Mouse (Mus musculus): Measurements from ENCODE around the gene Arg1. TPM values are rescaled to one million over a fixed set of nuclear protein-coding genes. Genes with fewer than 3 reads are reported as not detected.

Arg1 gene
- polyA plus RNA-seq, 1 experiment = 0.05 TPM

DNA sequence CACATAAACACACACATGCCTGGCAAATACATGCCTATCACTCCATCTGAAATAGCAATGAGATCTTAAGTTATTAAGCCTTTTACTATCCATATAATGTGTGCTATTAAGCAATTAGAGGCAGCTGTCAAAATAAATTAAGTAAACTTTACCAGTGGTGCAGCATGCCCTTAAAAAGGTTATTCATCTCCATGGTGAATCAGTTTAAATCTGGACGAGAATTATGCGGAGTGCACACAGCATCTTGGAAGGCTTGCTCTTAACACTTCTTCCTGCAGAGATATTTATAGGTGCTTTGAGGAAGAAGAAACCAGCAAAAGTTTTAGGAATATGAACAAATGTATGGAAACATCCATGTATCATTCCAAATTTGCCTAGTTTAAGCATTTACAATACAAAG, 34.6 kb upstream of the Arg1 start:
- Histone ChIP-seq H3K79me2 (ENCODE audit: control insufficient read depth, insufficient read depth) (no peaks in the 10 kb centered on the region), H3K36me3 (ENCODE audit: control insufficient read depth, insufficient read depth) (no peaks in the 10 kb centered on the region), H3K27me3 (ENCODE audit: control insufficient read depth, insufficient read depth, insufficient read length) (no peaks in the 10 kb centered on the region), H3K4me3 (ENCODE audit: insufficient read depth, poor library complexity, severe bottlenecking) (no peak overlapping the region), H3ac (ENCODE audit: control insufficient read depth, insufficient read length, low read depth) (no peak overlapping the region), H3K79me3 (ENCODE audit: low read depth) (no peaks in the 10 kb centered on the region)
- TF ChIP-seq USF1 (IDR thresholded peaks at IDR 0.05; ENCODE audit: low read depth) (no peak), FOSL1 (IDR thresholded peaks at IDR 0.05; ENCODE audit: insufficient read depth, low read length, poor library complexity, severe bottlenecking) (no peak), MYOD1 (IDR thresholded peaks at IDR 0.05; ENCODE audit: control insufficient read depth, insufficient read length, low read depth) (no peak), CTCF (IDR thresholded peaks at IDR 0.05; ENCODE audit: control insufficient read depth, insufficient read depth, insufficient read length) (no peak)

DNA sequence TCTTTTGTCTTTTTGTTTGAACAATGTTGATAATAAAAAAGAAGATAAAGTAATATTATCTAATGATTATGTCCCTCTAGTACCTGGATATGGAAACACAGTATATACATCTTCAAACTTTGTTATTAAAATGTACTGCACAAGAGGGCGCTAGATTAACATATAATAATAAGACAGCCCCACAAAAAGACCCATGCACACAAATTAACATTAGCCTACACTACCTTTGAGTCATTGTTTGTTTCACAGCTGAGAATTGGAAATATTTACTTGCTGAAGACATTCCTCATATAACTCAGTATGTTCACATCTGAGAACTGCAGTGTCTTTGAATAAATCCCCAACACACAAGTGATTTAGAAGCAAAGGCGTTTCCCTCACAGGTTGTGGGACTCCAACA, 33.8 kb upstream of the Arg1 start:
- no peaks in the 10 kb centered on the region for H3K79me3 ChIP-seq (ENCODE audit: low read depth)
- H3ac ChIP-seq (ENCODE audit: control insufficient read depth, insufficient read length, low read depth) = no peak overlapping the region
- H3K4me3 ChIP-seq (ENCODE audit: insufficient read depth, poor library complexity, severe bottlenecking) = no peak overlapping the region
- H3K79me2 ChIP-seq (ENCODE audit: control insufficient read depth, insufficient read depth) = no peaks in the 10 kb centered on the region
- TF ChIP-seq MYOG (IDR thresholded peaks at IDR 0.05; ENCODE audit: control insufficient read depth, extremely low read depth, insufficient read length) (no peak), CEBPB (IDR thresholded peaks at IDR 0.05; ENCODE audit: low read depth) (no peak), CTCF (IDR thresholded peaks at IDR 0.05; ENCODE audit: control insufficient read depth, insufficient read depth, insufficient read length) (no peak)
- no peaks in the 10 kb centered on the region for H3K27me3 ChIP-seq (ENCODE audit: control insufficient read depth, insufficient read depth, insufficient read length)
- no peaks in the 10 kb centered on the region for H3K36me3 ChIP-seq (ENCODE audit: control insufficient read depth, insufficient read depth)

DNA sequence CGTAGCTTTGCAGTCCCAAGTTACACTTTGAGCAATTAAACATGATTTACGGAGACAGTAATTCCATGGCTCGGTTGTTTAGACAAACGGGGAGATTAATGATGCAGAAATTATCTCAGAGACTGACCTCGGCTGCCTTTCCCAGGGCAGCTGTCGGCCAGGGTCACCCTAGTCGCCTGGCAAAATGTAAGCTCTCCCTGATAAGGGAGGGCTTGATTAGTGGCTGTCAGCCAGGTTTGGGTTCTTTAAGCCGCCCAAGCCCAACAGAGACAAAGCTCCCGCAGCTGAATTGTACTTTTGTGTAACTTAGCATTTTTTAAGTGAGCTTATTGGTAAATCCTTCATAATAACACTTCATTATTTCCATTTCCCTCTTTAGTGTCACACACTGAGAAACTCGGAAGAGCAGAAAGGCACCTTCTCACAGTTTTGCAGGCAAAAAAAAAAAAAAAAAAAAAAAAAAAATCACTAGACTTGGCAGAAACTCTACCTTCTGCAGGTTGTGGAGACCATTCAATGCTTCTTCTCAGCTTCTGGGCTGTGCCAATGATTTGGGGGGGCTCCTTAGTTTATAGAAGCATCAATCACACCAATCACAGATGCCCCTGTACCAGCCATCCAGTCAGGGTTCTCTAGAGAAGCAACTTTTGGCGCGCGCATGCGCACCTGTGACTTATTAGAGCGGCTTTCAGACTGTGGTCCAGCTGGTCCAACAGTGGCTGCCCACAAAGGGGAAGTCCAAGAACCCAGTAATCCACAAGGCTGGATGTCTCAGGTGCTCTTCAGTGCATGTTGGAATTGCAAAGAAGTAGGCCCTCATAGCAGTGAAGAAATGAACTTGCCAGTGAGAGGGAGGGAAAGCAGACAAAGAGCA, 32.0 kb upstream of the Arg1 start:
- Histone ChIP-seq H3K79me2 (ENCODE audit: control insufficient read depth, insufficient read depth) (no peaks in the 10 kb centered on the region), H3K36me3 (ENCODE audit: control insufficient read depth, insufficient read depth) (no peaks in the 10 kb centered on the region), H3K27me3 (ENCODE audit: control insufficient read depth, insufficient read depth, insufficient read length) (no peaks in the 10 kb centered on the region), H3ac (ENCODE audit: control insufficient read depth, insufficient read length, low read depth) (no peak overlapping the region), H3K79me3 (ENCODE audit: low read depth) (no peaks in the 10 kb centered on the region), H3K4me3 (ENCODE audit: insufficient read depth, poor library complexity, severe bottlenecking) (no peak overlapping the region)
- TF ChIP-seq MAX (IDR thresholded peaks at IDR 0.05) (no peak), MYOG (IDR thresholded peaks at IDR 0.05; ENCODE audit: control insufficient read depth, extremely low read depth, insufficient read length) (no peak), MYOD1 (IDR thresholded peaks at IDR 0.05; ENCODE audit: control insufficient read depth, insufficient read length, low read depth) (no peak), USF1 (IDR thresholded peaks at IDR 0.05; ENCODE audit: low read depth) (no peak), CEBPB (IDR thresholded peaks at IDR 0.05; ENCODE audit: low read depth) (no peak), FOSL1 (IDR thresholded peaks at IDR 0.05; ENCODE audit: insufficient read depth, low read length, poor library complexity, severe bottlenecking) (no peak), CTCF (IDR thresholded peaks at IDR 0.05; ENCODE audit: control insufficient read depth, insufficient read depth, insufficient read length) (no peak)

DNA sequence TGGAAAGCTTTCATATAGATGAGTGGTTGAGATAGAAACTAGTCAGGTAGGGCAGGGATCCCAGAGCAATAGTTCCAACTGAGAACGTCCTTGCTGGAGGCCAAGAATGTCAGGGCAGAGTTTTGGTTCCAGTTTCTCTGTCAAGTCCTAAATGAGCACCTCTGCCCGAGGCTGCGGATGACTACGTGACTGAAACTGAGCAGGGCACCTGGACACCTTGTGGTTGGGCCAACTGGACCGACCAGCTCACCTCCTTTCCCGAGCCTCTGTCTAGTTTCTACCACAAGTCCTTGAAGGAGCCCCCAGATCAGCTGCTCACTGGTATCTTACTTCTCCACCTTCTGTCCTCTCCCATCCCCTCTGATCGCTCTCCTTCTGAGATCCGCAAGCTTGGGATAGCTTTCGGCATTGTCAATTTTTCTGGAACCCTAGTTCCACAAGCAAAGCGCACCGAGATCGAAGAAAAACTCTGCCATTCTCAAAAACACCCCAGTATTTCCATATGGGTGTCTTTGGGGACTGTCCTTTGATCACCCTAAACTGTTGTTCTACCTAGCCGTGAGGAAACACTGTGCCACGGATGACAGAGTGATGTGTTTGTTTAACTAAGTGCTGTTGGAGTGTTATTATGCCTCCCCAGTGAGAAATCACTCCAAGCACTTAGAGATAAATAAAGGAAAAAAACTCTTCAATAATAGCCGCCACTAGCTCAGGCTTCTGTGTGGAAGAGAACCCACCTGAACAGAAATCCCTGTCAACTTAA, 31.2 kb upstream of the Arg1 start:
- TF ChIP-seq FOSL1 (IDR thresholded peaks at IDR 0.05; ENCODE audit: insufficient read depth, low read length, poor library complexity, severe bottlenecking) (no peak), MAX (IDR thresholded peaks at IDR 0.05) (no peak), MYOG (IDR thresholded peaks at IDR 0.05; ENCODE audit: control insufficient read depth, extremely low read depth, insufficient read length) (no peak), USF1 (IDR thresholded peaks at IDR 0.05; ENCODE audit: low read depth) (no peak), MYOD1 (IDR thresholded peaks at IDR 0.05; ENCODE audit: control insufficient read depth, insufficient read length, low read depth) (no peak), CEBPB (IDR thresholded peaks at IDR 0.05; ENCODE audit: low read depth) (no peak), CTCF (IDR thresholded peaks at IDR 0.05; ENCODE audit: control insufficient read depth, insufficient read depth, insufficient read length) (no peak)
- H3K79me3 ChIP-seq (ENCODE audit: low read depth) = no peaks in the 10 kb centered on the region
- no peaks in the 10 kb centered on the region for H3K79me2 ChIP-seq (ENCODE audit: control insufficient read depth, insufficient read depth)
- no peaks in the 10 kb centered on the region for H3K36me3 ChIP-seq (ENCODE audit: control insufficient read depth, insufficient read depth)
- no peaks in the 10 kb centered on the region for H3K27me3 ChIP-seq (ENCODE audit: control insufficient read depth, insufficient read depth, insufficient read length)
- no peak overlapping the region for H3K4me3 ChIP-seq (ENCODE audit: insufficient read depth, poor library complexity, severe bottlenecking)
- no peak overlapping the region for H3ac ChIP-seq (ENCODE audit: control insufficient read depth, insufficient read length, low read depth)

- TF ChIP-seq MAX (IDR thresholded peaks at IDR 0.05) (no peak), CTCF (IDR thresholded peaks at IDR 0.05; ENCODE audit: control insufficient read depth, insufficient read depth, insufficient read length) (no peak), MYOG (IDR thresholded peaks at IDR 0.05; ENCODE audit: control insufficient read depth, extremely low read depth, insufficient read length) (no peak), FOSL1 (IDR thresholded peaks at IDR 0.05; ENCODE audit: insufficient read depth, low read length, poor library complexity, severe bottlenecking) (no peak), CEBPB (IDR thresholded peaks at IDR 0.05; ENCODE audit: low read depth) (no peak), MYOD1 (IDR thresholded peaks at IDR 0.05; ENCODE audit: control insufficient read depth, insufficient read length, low read depth) (no peak)
- Histone ChIP-seq H3K79me3 (ENCODE audit: low read depth) (no peaks in the 10 kb centered on the region), H3K27me3 (ENCODE audit: control insufficient read depth, insufficient read depth, insufficient read length) (no peaks in the 10 kb centered on the region), H3K4me3 (ENCODE audit: insufficient read depth, poor library complexity, severe bottlenecking) (no peak overlapping the region), H3ac (ENCODE audit: control insufficient read depth, insufficient read length, low read depth) (no peak overlapping the region), H3K36me3 (ENCODE audit: control insufficient read depth, insufficient read depth) (no peaks in the 10 kb centered on the region), H3K79me2 (ENCODE audit: control insufficient read depth, insufficient read depth) (no peaks in the 10 kb centered on the region)
Measured at GRCm38 (mm10) chr10:24953876-24954275, 26.6 kb upstream of the Arg1 start.

All from C2C12 (cell line).